Mouse (Mus musculus): ENCODE data around the gene Vipr2. TPM values are rescaled to one million over a fixed set of nuclear protein-coding genes. Genes with fewer than 3 reads are reported as not detected.

Gene Vipr2
- 2.1 and 2.6 TPM in 2 replicates for polyA plus RNA-seq (2014; fragmentation: Nextera tagmentation; extraction: Ambion mirVana)

GRCm38 (mm10) chr12:116077074-116077854, at the start of gene Vipr2:
Gene Vipr2, plus strand, starts transcription at chr12:116077726.
- peak; percentile 93 for ATAC-seq (ENCODE audit: insufficient number of reproducible peaks, low FRiP score, low TSS enrichment, low read depth)
- H3K9me3 ChIP-seq (ENCODE audit: control insufficient read depth, low read length): no peaks in the 10 kb centered on the region
- H3K36me3 ChIP-seq (ENCODE audit: control insufficient read depth, insufficient read depth, low read length): no peaks in the 10 kb centered on the region
- DNase-seq (ENCODE audit: low spot score): peak; percentile 86
- peaks cover 5% of the 10 kb centered on the region; the same call in 1 of the 2 replicates for H3K27me3 ChIP-seq (ENCODE audit: control insufficient read depth, insufficient read depth, low read length)
- peak within 1 kb of the TSS; percentile 90 for H3K4me2 ChIP-seq (ENCODE audit: low read depth, severe bottlenecking)
- no peaks in the 10 kb centered on the region for H3K4me1 ChIP-seq (ENCODE audit: control insufficient read depth, insufficient read depth, low read length)
- 6% methylated on average over 33 of the region's 33 CpGs for WGBS
- peak within 1 kb of the TSS; percentile 67 for H3K9ac ChIP-seq (ENCODE audit: low read length)
- no peak within 1 kb of the TSS for H3K27ac ChIP-seq (replicated peaks; ENCODE audit: low read depth, low read length)
- peak within 1 kb of the TSS; percentile 50 for H3K4me3 ChIP-seq (ENCODE audit: low read depth, low read length)

- H3K4me2 ChIP-seq (ENCODE audit: low read depth, severe bottlenecking): no peak overlapping the region
- no peak overlapping the region for H3K4me3 ChIP-seq (ENCODE audit: low read depth, low read length)
- no peaks in the 10 kb centered on the region for H3K9me3 ChIP-seq (ENCODE audit: control insufficient read depth, low read length)
- no peaks in the 10 kb centered on the region for H3K27me3 ChIP-seq (ENCODE audit: control insufficient read depth, insufficient read depth, low read length)
- DNase-seq (ENCODE audit: low spot score): no peak
- no peak overlapping the region for H3K9ac ChIP-seq (ENCODE audit: low read length)
- no peak for ATAC-seq (ENCODE audit: insufficient number of reproducible peaks, low FRiP score, low TSS enrichment, low read depth)
- no peaks in the 10 kb centered on the region for H3K4me1 ChIP-seq (ENCODE audit: control insufficient read depth, insufficient read depth, low read length)
- WGBS: 60% methylated on average over 2 of the region's 2 CpGs
- H3K36me3 ChIP-seq (ENCODE audit: control insufficient read depth, insufficient read depth, low read length): no peaks in the 10 kb centered on the region
- H3K27ac ChIP-seq (replicated peaks; ENCODE audit: low read depth, low read length): no peak overlapping the region
Measured at GRCm38 (mm10) chr12:116028095-116028494, 49.4 kb upstream of the Vipr2 start.

GRCm38 (mm10) chr12:116035346-116035745, 42.2 kb upstream of the Vipr2 start:
- ATAC-seq (ENCODE audit: insufficient number of reproducible peaks, low FRiP score, low TSS enrichment, low read depth) (no peak), DNase-seq (ENCODE audit: low spot score) (no peak)
- no peaks in the 10 kb centered on the region for H3K27me3 ChIP-seq (ENCODE audit: control insufficient read depth, insufficient read depth, low read length)
- no peak overlapping the region for H3K4me3 ChIP-seq (ENCODE audit: low read depth, low read length)
- no peak overlapping the region for H3K27ac ChIP-seq (replicated peaks; ENCODE audit: low read depth, low read length)
- no peaks in the 10 kb centered on the region for H3K4me1 ChIP-seq (ENCODE audit: control insufficient read depth, insufficient read depth, low read length)
- H3K36me3 ChIP-seq (ENCODE audit: control insufficient read depth, insufficient read depth, low read length): no peaks in the 10 kb centered on the region
- no peak overlapping the region for H3K9ac ChIP-seq (ENCODE audit: low read length)
- no peaks in the 10 kb centered on the region for H3K9me3 ChIP-seq (ENCODE audit: control insufficient read depth, low read length)
- 78% methylated on average over 5 of the region's 5 CpGs for WGBS
- H3K4me2 ChIP-seq (ENCODE audit: low read depth, severe bottlenecking): no peak overlapping the region

- ATAC-seq (ENCODE audit: insufficient number of reproducible peaks, low FRiP score, low TSS enrichment, low read depth) (no peak), DNase-seq (ENCODE audit: low spot score) (no peak)
- 0 out of 2 replicates have a peak, but pooled peaks cover 5% of the 10 kb centered on the region for H3K4me1 ChIP-seq (ENCODE audit: control insufficient read depth, insufficient read depth, low read length)
- H3K27me3 ChIP-seq (ENCODE audit: control insufficient read depth, insufficient read depth, low read length): no peaks in the 10 kb centered on the region
- no peak overlapping the region for H3K4me3 ChIP-seq (ENCODE audit: low read depth, low read length)
- H3K4me2 ChIP-seq (ENCODE audit: low read depth, severe bottlenecking): no peak overlapping the region
- no peaks in the 10 kb centered on the region for H3K9me3 ChIP-seq (ENCODE audit: control insufficient read depth, low read length)
- no peak overlapping the region for H3K27ac ChIP-seq (replicated peaks; ENCODE audit: low read depth, low read length)
- no peaks in the 10 kb centered on the region; the same call in 1 of the 2 replicates for H3K36me3 ChIP-seq (ENCODE audit: control insufficient read depth, insufficient read depth, low read length)
- WGBS: 88% methylated on average over 5 of the region's 5 CpGs
- no peak overlapping the region for H3K9ac ChIP-seq (ENCODE audit: low read length)
Measured at GRCm38 (mm10) chr12:116044785-116045184, 32.7 kb upstream of the Vipr2 start.

GRCm38 (mm10) chr12:116047440-116048377, 29.8 kb upstream of the Vipr2 start, which contains the start of gene Zfp386:
Gene Zfp386, plus strand, starts transcription at chr12:116047724.
- Histone ChIP-seq H3K4me3 (ENCODE audit: low read depth, low read length) (peak within 1 kb of the TSS; percentile 87), H3K27me3 (ENCODE audit: control insufficient read depth, insufficient read depth, low read length) (no peaks in the 10 kb centered on the region), H3K4me1 (ENCODE audit: control insufficient read depth, insufficient read depth, low read length) (0 out of 2 replicates have a peak, but pooled peaks cover 5% of the 10 kb centered on the region), H3K4me2 (ENCODE audit: low read depth, severe bottlenecking) (peak within 1 kb of the TSS; percentile 70), H3K27ac (replicated peaks; ENCODE audit: low read depth, low read length) (peak within 1 kb of the TSS; percentile 95), H3K9me3 (ENCODE audit: control insufficient read depth, low read length) (no peaks in the 10 kb centered on the region), H3K9ac (ENCODE audit: low read length) (peak within 1 kb of the TSS; percentile 95), H3K36me3 (ENCODE audit: control insufficient read depth, insufficient read depth, low read length) (no peaks in the 10 kb centered on the region; the same call in 1 of the 2 replicates)
- DNase-seq (ENCODE audit: low spot score): peak; percentile 97
- WGBS: 1% methylated on average over 55 of the region's 55 CpGs
- peak; percentile 100 for ATAC-seq (ENCODE audit: insufficient number of reproducible peaks, low FRiP score, low TSS enrichment, low read depth)

- H3K27me3 ChIP-seq (ENCODE audit: control insufficient read depth, insufficient read depth, low read length): no peaks in the 10 kb centered on the region
- no peak for DNase-seq (ENCODE audit: low spot score)
- 75% methylated on average over 7 of the region's 7 CpGs for WGBS
- ATAC-seq (ENCODE audit: insufficient number of reproducible peaks, low FRiP score, low TSS enrichment, low read depth): no peak
- H3K9ac ChIP-seq (ENCODE audit: low read length): peak overlapping the region; percentile 95
- 0 out of 2 replicates have a peak, but pooled peaks cover 5% of the 10 kb centered on the region for H3K4me1 ChIP-seq (ENCODE audit: control insufficient read depth, insufficient read depth, low read length)
- peak overlapping the region; percentile 70 for H3K4me2 ChIP-seq (ENCODE audit: low read depth, severe bottlenecking)
- H3K4me3 ChIP-seq (ENCODE audit: low read depth, low read length): peak overlapping the region; percentile 87
- H3K9me3 ChIP-seq (ENCODE audit: control insufficient read depth, low read length): no peaks in the 10 kb centered on the region
- H3K36me3 ChIP-seq (ENCODE audit: control insufficient read depth, insufficient read depth, low read length): no peaks in the 10 kb centered on the region; the same call in 1 of the 2 replicates
- H3K27ac ChIP-seq (replicated peaks; ENCODE audit: low read depth, low read length): no peak overlapping the region
Measured at GRCm38 (mm10) chr12:116048766-116049165, 28.8 kb upstream of the Vipr2 start.

- Histone ChIP-seq H3K4me3 (ENCODE audit: low read depth, low read length) (no peak overlapping the region), H3K27ac (replicated peaks; ENCODE audit: low read depth, low read length) (no peak overlapping the region), H3K36me3 (ENCODE audit: control insufficient read depth, insufficient read depth, low read length) (no peaks in the 10 kb centered on the region; the same call in none of the 2 replicates), H3K4me1 (ENCODE audit: control insufficient read depth, insufficient read depth, low read length) (0 out of 2 replicates have a peak, but pooled peaks cover 5% of the 10 kb centered on the region), H3K4me2 (ENCODE audit: low read depth, severe bottlenecking) (peak overlapping the region; percentile 70; the same call in 1 of the 2 replicates), H3K9me3 (ENCODE audit: control insufficient read depth, low read length) (no peaks in the 10 kb centered on the region), H3K27me3 (ENCODE audit: control insufficient read depth, insufficient read depth, low read length) (no peaks in the 10 kb centered on the region), H3K9ac (ENCODE audit: low read length) (no peak overlapping the region; the same call in 1 of the 2 replicates)
- ATAC-seq (ENCODE audit: insufficient number of reproducible peaks, low FRiP score, low TSS enrichment, low read depth) (no peak), DNase-seq (ENCODE audit: low spot score) (no peak)
- 90% methylated on average over 3 of the region's 3 CpGs for WGBS
Measured at GRCm38 (mm10) chr12:116049236-116049635, 28.3 kb upstream of the Vipr2 start.

GRCm38 (mm10) chr12:116049701-116050100, 27.8 kb upstream of the Vipr2 start:
- Histone ChIP-seq H3K27ac (replicated peaks; ENCODE audit: low read depth, low read length) (no peak overlapping the region), H3K4me3 (ENCODE audit: low read depth, low read length) (no peak overlapping the region)
- WGBS: 91% methylated on average over 6 of the region's 6 CpGs

More at GRCm38 (mm10) chr12:116049701-116050100, 27.8 kb upstream of the Vipr2 start:
- ATAC-seq (ENCODE audit: insufficient number of reproducible peaks, low FRiP score, low TSS enrichment, low read depth) (no peak), DNase-seq (ENCODE audit: low spot score) (no peak)
- Histone ChIP-seq H3K9ac (ENCODE audit: low read length) (no peak overlapping the region), H3K9me3 (ENCODE audit: control insufficient read depth, low read length) (no peaks in the 10 kb centered on the region), H3K4me1 (ENCODE audit: control insufficient read depth, insufficient read depth, low read length) (0 out of 2 replicates have a peak, but pooled peaks cover 5% of the 10 kb centered on the region), H3K4me2 (ENCODE audit: low read depth, severe bottlenecking) (no peak overlapping the region), H3K36me3 (ENCODE audit: control insufficient read depth, insufficient read depth, low read length) (peaks cover 4% of the 10 kb centered on the region), H3K27me3 (ENCODE audit: control insufficient read depth, insufficient read depth, low read length) (no peaks in the 10 kb centered on the region)

Measured in limb, embryonic 11.5 days (tissue).